Mouse (Mus musculus): ENCODE results near the gene Psip1.
A peak's percentile ranks its signal among the peaks of the same experiment; 100 is the strongest.
"Not testable (repeated sequence)": the region's sequence is repeated elsewhere in the genome, so short reads cannot be mapped to it uniquely, and the experiment has no call there.

Gene Psip1

DNA sequence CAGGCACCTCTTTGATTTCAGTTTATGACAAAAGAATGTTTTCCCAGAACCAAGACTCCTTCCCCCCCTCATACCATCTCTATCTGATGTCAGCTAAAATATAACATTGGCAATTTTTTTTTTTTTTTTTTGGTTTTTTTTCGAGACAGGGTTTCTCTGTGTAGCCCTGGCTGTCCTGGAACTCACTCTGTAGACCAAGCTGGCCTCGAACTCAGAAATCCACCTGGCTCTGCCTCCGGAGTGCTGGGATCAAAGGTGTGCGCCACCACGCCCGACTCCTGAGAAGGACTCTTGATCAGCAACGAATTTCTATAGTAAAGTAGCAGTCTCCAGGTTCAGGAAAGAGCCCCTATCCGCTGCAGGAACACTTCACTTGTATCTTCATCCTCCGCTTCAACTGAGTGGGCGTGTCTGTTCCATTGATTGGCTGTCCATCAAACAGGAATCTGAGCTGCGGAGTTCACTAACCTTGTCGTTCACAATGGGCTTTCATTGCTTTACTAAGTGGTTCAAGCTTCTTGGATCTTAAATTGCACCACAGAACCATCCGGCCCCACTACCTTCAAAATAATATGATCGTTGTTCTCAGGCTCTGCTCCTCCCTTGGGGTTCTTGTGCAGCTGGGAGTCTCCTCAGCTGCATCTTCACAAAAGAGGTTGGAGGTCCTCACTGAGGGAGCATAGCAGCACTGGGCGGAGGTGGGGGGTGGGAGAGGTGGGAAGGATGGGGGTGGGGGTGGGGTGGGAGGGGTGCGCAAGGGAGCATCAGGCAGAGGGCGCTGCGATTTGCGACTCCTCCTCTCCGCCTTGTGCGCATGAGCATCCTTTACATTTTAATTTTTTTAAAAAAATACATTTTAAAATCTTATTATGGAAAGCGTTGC is 14.1 kb upstream of the Psip1 start:
- DNase-seq (ENCODE audit: low read depth), result no peak

- DNase-seq (ENCODE audit: low read depth), result not testable (repeated sequence)
Observed at GRCm38 (mm10) chr4:83497013-83497412, 10.8 kb upstream of the Psip1 start.

- DNase-seq (ENCODE audit: low read depth), result no peak
Observed at GRCm38 (mm10) chr4:83493112-83493511, 6.9 kb upstream of the Psip1 start.

- DNase-seq (ENCODE audit: low read depth), result no peak
Observed at GRCm38 (mm10) chr4:83489121-83489520, 2.9 kb upstream of the Psip1 start.

DNA sequence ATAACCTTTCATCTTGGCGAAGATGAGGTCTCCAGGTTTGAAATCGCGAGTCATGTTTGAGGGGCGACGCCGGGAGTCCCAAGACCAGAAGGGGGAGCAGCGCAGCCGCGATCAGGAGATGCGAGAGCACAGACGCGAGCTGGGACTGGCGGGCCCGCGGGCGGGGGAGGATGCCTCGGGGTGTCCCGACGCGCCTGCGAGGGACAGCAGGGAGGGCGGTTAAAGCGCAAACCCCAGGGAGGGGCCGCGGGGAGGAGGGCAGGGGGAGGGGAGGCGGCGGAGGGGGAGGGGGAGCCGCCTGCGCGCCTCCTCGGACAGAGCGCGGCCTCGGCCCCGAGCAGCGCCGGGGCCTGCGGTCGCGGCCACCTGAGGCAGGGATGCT is 533 bp downstream of the Psip1 start:
- DNase-seq (ENCODE audit: low read depth), result peak; percentile 89

DNA sequence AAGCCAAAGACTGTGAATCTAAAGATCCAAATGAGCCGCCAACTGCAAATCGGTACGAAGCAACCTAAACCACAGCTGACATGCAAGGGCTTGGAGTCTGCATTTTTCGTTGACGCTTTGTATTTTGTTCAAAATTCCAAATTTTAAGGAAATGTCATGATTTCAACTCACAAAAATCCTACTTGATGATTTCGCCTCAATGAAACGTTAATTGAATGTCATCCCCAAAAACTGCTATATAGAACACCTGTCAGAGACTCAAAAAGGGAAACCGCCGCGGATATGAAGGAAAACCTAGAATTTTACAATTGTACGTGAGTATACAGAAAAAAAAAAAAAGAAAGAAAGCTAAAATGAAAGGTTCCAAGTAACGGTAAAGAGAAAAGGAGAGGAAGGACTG is 1.0 kb downstream of the Psip1 start:
- DNase-seq (ENCODE audit: low read depth), result no peak

GRCm38 (mm10) chr4:83468208-83468607 is 18.1 kb downstream of the Psip1 start:
- no peak for DNase-seq (ENCODE audit: low read depth)

DNA sequence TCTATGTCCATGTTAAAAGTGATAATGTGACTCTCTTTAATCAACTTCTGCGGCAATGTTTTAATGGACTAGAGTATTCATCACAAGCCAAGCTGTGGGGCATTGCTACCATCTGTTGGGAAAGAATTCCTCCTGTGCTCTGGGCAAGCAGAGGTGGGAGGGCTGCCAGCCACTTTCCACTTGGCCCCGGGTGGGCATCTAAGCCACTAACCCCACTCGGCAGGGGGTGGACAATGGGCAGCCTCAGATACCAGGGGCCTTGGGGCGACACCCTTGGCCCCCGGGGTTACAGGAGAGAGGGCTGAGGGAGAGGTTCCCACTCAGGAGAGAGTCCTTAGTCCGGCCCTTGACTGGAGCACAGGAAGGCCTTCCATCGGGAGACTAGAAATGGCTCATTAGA is 18.6 kb downstream of the Psip1 start:
- no peak for DNase-seq (ENCODE audit: low read depth)

GRCm38 (mm10) chr4:83464827-83465226 is 21.4 kb downstream of the Psip1 start:
- no peak for DNase-seq (ENCODE audit: low read depth)

DNA sequence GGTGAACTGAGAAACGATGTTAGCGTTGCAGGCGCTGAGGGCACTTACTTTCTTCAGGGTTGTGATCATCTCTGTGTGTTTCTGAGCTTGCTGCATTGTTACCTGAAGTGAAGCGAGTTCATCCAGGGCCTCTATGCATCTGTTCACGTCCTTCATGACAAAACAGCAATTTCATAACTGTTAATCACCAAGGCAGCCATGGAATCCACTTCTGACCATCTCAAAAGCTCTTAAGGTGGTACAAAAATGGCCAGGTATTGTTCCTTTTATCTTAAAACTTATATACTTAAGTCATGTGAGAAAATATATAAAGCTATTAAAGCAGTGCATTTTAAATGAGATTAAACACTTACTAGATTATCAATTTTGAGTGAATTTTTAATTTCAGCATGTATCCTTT is 26.2 kb downstream of the Psip1 start:
- DNase-seq (ENCODE audit: low read depth), result no peak

GRCm38 (mm10) chr4:83450785-83451184 is 35.5 kb downstream of the Psip1 start:
- no peak for DNase-seq (ENCODE audit: low read depth)

- no peak for DNase-seq (ENCODE audit: low read depth)
Observed at GRCm38 (mm10) chr4:83441050-83441449, 45.2 kb downstream of the Psip1 start.

GRCm38 (mm10) chr4:83439045-83439444 is 47.2 kb downstream of the Psip1 start:
- DNase-seq (ENCODE audit: low read depth), result peak; percentile 30

DNA sequence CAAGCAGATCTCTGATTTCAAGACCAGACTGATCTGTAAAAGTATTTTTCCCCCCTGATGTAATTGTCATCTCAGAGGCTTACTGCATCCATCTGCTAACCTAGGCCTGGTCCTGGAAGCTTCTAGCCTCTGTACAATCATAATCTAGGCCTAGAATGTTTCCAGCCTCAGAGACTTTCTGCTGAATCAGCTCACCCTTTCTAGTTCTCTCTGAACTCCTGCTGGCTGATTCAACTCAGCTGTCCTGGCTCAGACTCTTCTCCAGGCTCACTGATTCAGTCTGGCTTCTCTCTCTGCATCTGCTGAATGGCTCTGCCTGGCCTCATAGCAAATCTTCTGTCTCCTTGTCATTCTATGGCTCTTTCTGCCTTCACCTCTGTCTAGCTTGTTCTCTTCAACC is 48.1 kb downstream of the Psip1 start:
- no peak for DNase-seq (ENCODE audit: low read depth)

- DNase-seq (ENCODE audit: low read depth), result no peak
Observed at GRCm38 (mm10) chr4:83436375-83436774, 49.9 kb downstream of the Psip1 start.

DNA sequence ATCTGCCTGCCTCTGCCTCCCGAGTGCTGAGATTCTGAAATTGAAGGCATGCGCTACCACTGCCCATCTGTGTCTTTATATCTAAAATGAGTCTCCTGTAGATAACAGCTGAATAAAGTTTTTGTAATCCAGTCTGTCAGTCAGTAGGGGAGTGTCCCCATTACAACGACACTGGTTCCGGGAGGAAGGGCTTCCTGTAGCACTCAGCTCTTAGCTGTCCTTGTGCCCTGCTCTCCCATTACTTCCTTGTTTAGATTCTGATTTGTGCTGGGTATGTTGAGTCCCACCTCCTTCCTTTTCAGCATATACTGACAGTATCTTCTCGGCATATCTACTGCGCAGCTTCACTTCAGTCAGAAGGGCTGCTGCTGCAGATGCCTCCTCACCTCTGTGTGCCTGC is 53.4 kb downstream of the Psip1 start:
- no peak for DNase-seq (ENCODE audit: low read depth)

DNA sequence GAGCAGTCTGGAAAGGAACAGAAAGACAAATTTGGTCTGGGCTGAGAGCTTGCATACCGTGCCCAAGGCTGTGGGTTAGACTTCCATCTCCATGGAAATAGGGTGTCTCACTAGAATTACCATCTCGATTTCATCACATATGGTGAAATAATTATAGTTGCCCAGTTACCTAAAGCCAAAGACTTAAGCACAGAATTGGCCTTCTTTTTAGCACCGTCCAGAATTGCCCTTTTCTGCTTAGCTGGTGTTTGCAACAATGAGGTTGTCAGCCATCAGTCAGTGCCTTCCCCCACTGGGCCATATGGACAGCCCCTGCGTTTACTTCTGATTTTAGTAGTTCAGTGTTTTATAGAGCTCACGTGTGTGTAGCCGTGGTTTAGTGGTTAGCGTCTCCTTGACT is 54.3 kb downstream of the Psip1 start:
- DNase-seq (ENCODE audit: low read depth), result peak; percentile 17

DNA sequence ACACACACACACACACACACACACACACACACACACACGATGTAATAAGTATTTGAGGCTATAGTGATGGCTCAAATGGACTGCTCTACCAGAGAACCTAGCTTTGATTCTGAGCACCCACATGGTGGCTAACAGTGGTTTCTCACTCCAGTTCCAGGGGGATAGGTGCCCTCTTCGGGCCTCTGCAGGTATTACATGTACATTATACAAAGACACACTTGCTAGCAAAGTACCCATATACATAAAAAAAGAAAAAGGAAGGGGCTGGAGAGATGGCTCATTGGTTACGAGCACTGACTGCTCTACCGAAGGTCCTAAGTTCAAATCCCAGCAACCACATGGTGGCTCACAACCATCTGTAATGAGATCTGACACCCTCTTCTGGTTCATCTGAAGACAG is 57.4 kb downstream of the Psip1 start:
- DNase-seq (ENCODE audit: low read depth), result peak; percentile 41

DNA sequence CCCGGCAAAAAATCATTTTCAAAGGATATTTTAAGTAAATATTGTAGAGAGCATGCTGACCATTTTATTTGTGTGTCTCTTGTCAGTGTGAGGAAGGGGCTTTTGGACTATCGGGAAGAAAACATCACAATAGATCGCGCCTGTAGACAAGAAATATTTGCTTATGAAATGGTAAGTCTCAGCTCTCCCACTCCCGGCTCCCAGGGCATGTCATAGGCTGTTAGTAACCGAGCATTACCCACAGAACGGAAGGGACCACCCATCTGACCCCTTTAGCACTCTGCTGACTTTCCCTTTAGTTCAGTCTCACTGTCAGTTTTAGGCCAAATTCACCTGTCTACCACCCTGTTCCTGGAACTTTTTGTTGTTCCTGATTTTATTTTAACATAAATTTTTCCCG is 58.6 kb downstream of the Psip1 start:
- DNase-seq (ENCODE audit: low read depth), result no peak

- no peak for DNase-seq (ENCODE audit: low read depth)
Observed at GRCm38 (mm10) chr4:83427141-83427540, 59.1 kb downstream of the Psip1 start.

DNA sequence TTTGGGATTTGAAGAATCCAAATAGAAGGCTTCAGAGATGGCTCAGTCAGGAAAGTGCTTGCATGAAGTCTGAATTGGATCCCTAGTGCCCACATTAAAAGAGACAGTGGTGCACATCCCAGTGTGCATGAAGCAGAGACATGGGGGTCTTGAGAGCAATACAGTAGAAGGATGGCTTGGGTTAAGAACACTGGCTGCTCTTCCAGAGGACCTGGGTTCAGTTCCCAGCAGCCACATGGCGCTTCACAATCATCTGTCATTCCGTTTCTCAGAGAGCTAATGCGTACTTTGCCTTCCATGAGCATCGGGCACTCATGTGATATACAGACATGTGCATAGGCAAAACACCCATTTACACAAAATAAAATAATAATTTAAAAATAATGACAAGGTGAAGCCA is 61.1 kb downstream of the Psip1 start:
- no peak for DNase-seq (ENCODE audit: low read depth)

DNA sequence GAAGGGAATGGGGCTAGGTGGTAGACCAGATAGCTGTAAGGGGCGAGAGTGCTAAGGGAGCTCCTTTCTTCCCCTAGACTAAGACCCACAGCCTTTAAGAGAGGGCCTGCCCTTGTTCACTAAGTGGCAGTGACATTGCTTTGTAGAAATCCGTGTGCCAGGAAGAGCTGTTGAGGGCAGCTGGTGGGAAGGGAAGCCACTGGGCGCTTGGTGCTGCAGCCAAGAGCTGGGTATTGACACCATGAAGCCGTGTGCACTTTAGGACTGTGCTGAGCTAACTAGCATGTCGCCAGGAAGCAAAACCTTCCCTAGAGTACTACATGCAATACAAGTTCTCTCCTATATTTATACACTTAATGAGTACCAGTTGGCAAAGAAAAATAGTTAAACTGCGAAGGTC is 62.6 kb downstream of the Psip1 start:
- DNase-seq (ENCODE audit: low read depth), result no peak

GRCm38 (mm10) chr4:83418781-83419180 is 67.5 kb downstream of the Psip1 start:
- no peak for DNase-seq (ENCODE audit: low read depth)

DNA sequence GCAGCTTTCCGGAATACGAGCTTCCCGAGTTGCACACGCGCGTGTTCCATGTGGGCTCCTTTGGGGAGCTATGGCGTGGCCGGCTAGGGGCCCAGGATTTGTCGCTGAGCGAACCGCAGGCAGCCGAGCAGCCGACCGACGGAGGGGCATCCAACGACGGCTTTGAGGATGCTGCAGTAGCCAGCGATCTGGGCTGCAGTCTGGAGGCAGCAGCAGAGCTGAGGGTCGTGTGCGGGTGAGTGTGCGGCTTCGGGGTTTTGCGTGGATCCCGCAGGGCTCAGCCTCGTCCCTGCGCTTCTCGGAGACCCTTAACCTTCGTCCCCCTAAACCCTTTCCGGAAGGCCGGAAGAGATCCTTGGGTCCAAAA is 68.5 kb downstream of the Psip1 start:
- no peak for DNase-seq (ENCODE audit: low read depth)

Measured in 416B (cell line).